Mouse (Mus musculus) embryonic facial prominence, embryonic 15.5 days (tissue): Measurements from ENCODE around the gene Psmd3. TPM values are rescaled to one million over a fixed set of nuclear protein-coding genes. Genes with fewer than 3 reads are reported as not detected.
A peak's percentile ranks its signal among the peaks of the same experiment; 100 is the strongest.
"Not testable (repeated sequence)": the region's sequence is repeated elsewhere in the genome, so short reads cannot be mapped to it uniquely, and the experiment has no call there.

Experiments used
- ATAC-seq: fragments of 200-750 bp; cut with Nextera tagmentation; 2 replicates; pipeline ENCODE4 v1.8.0; 2017; ENCODE audit warnings: low read depth, moderate TSS enrichment; ENCODE audit not compliant: insufficient number of reproducible peaks, low FRiP score, low TSS enrichment
- H3K27ac ChIP-seq: fragments of 300-500 bp; sonication (generic); replicated peaks from 2 replicates; pipeline ENCODE4 v1.5.1; 2015; ENCODE audit warnings: mild to moderate bottlenecking, inconsistent platforms
- H3K27me3 ChIP-seq: fragments of 300-500 bp; sonication (generic); 2 replicates; pipeline ENCODE4 v1.6.1; 2015; ENCODE audit warnings: inconsistent platforms
- H3K36me3 ChIP-seq: fragments of 300-500 bp; sonication (generic); 2 replicates; pipeline ENCODE4 v1.6.1; 2015; ENCODE audit warnings: mild to moderate bottlenecking, inconsistent platforms
- H3K4me1 ChIP-seq: fragments of 300-500 bp; sonication (generic); 2 replicates; pipeline ENCODE4 v1.6.1; 2015; ENCODE audit warnings: inconsistent platforms
- H3K4me2 ChIP-seq: fragments of 300-500 bp; sonication (generic); replicated peaks from 2 replicates; pipeline ENCODE4 v1.6.1; 2015; ENCODE audit warnings: mild to moderate bottlenecking, inconsistent platforms
- H3K4me3 ChIP-seq: fragments of 300-500 bp; sonication (generic); replicated peaks from 2 replicates; pipeline ENCODE4 v1.5.1; 2015; ENCODE audit warnings: mild to moderate bottlenecking, inconsistent platforms
- H3K9ac ChIP-seq: fragments of 300-500 bp; sonication (generic); 2 replicates; pipeline ENCODE4 v1.6.1; 2015; ENCODE audit warnings: inconsistent platforms
- H3K9me3 ChIP-seq: fragments of 300-500 bp; sonication (generic); replicated peaks from 2 replicates; pipeline ENCODE4 v1.6.1; 2016; ENCODE audit warnings: inconsistent platforms
- WGBS: fragments of 180-500 bp; shearing (Covaris S2); methylation state at CpG from one replicate; pipeline ENCODE4 v1.1.7; 2015; 5-methylcytosine and 5-hydroxymethylcytosine counted together
- polyA plus RNA-seq: library from polyadenylated mRNA; unstranded; fragments of >200 nt; fragmentation: Nextera tagmentation; extraction: Ambion mirVana; gene quantifications from 2 replicates; pipeline ENCODE4 v1.2.1, GENCODE M21; 2015

Psmd3 gene
- polyA plus RNA-seq, 1 experiment from 2014 or later: 214 TPM

DNA sequence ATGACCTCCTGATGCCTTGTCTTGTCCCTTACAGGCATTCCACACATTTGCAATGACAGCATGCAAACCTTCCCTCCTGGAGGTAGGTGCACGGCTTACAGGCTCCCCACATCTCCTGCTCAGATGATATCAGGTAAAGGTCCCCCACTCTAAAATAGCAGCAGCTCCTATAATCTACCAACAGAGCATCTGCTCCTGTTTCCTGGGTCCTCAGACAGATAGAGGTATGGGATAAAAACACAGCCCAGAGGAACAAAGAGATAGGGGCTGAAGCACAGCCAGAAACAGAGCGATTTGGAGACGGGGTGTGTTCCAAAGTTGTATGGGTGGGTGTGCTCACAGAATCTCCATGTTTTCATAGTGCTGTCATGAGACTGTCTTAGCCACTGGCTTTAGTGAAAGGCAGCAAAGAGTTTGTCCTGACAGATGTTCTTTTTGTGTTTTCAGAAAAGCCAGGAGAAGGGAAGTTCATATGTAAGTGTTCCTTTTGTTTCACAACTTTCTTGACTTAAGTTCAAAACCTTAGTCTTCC, 11.0 kb upstream of the Psmd3 start:
- no peaks in the 10 kb centered on the region for H3K4me1 ChIP-seq
- 65% methylated on average over 3 of the region's 3 CpGs for WGBS
- ATAC-seq: no peak
- H3K27me3 ChIP-seq: peaks cover 13% of the 10 kb centered on the region; the same call in 1 of the 2 replicates
- H3K36me3 ChIP-seq: no peaks in the 10 kb centered on the region
- no peak overlapping the region for H3K9ac ChIP-seq
- H3K9me3 ChIP-seq: no peaks in the 10 kb centered on the region
- no peak overlapping the region for H3K27ac ChIP-seq
- H3K4me3 ChIP-seq: no peak overlapping the region
- no peak overlapping the region for H3K4me2 ChIP-seq

DNA sequence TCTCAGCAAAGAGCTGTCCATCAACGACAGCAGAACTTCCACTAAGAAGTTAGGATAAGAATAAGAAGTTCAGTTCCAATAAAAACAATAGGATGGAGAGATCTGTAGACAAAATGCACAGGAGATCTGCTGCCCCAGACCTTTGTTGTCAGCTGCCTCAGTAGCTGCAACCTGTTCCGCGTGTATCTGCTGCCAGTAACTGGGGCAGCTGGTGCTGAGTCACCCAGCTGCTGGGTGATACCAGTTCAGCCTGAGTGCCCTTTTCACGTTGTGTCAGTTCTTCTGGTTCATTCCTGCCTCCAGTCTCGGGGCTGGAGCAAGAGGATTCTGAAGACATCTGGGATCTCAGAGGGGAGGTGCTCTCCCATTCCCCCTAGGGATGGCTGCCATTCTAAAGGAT, 10.5 kb upstream of the Psmd3 start:
- Histone ChIP-seq H3K9ac (no peak overlapping the region), H3K27me3 (peaks cover 13% of the 10 kb centered on the region; the same call in 1 of the 2 replicates), H3K9me3 (no peaks in the 10 kb centered on the region), H3K4me2 (no peak overlapping the region), H3K27ac (no peak overlapping the region), H3K36me3 (no peaks in the 10 kb centered on the region), H3K4me1 (no peaks in the 10 kb centered on the region), H3K4me3 (no peak overlapping the region)
- no peak for ATAC-seq
- 47% methylated on average over 5 of the region's 5 CpGs for WGBS

DNA sequence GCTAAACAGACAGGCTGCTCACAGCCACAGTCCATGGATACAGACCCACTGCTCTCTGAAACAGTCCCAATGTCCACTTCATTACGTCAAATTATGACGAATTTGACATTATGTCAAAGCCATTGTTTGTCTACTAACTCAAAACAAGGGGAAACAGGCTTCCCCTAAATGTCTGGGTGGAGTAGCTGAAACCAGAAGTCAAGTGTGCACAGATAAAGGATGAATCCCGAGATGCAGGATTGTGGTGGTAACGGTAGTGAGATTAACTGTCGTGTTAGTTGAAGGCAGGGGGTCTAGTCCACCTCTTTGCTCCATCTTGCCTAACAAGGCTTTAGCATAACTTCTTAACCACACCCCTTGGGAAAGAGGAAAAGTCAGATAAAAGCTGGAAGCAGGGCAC, 9.9 kb upstream of the Psmd3 start:
- 82% methylated on average over 5 of the region's 5 CpGs for WGBS
- H3K27me3 ChIP-seq: peaks cover 9% of the 10 kb centered on the region; the same call in 1 of the 2 replicates
- H3K4me1 ChIP-seq: no peaks in the 10 kb centered on the region
- H3K4me3 ChIP-seq: no peak overlapping the region
- H3K9ac ChIP-seq: no peak overlapping the region
- no peak for ATAC-seq
- H3K9me3 ChIP-seq: no peaks in the 10 kb centered on the region
- H3K27ac ChIP-seq: no peak overlapping the region
- H3K36me3 ChIP-seq: no peaks in the 10 kb centered on the region
- H3K4me2 ChIP-seq: no peak overlapping the region

DNA sequence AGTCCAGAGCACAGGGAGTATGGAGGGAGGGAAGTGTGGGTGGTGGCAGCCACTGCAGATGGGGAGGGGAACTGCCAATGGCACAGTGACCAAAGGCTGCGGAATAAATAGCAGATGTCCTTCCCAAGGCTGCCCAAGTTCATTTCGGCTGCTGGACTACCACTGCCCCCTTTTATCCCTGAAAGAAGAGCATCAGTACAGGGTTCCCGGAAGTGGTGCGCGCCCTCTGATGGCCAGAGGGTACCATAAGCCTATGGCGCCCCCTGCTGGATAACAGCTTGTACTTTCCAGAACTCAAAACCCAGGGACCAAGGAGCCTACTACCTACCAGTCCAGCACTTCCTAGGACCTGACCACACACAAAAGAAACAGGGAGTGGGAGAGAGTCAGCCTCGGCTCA, 9.2 kb upstream of the Psmd3 start:
- H3K36me3 ChIP-seq, H3K27me3 ChIP-seq, H3K27ac ChIP-seq, H3K9ac ChIP-seq, H3K4me1 ChIP-seq, H3K9me3 ChIP-seq, H3K4me3 ChIP-seq: not testable (repeated sequence)
- WGBS: 2% methylated on average over 6 of the region's 7 CpGs
- 0 out of 2 replicates have a peak overlapping the region, but pooled peaks have one; percentile 19 for H3K4me2 ChIP-seq
- peak; percentile 32; the same call in 1 of the 2 replicates for ATAC-seq

DNA sequence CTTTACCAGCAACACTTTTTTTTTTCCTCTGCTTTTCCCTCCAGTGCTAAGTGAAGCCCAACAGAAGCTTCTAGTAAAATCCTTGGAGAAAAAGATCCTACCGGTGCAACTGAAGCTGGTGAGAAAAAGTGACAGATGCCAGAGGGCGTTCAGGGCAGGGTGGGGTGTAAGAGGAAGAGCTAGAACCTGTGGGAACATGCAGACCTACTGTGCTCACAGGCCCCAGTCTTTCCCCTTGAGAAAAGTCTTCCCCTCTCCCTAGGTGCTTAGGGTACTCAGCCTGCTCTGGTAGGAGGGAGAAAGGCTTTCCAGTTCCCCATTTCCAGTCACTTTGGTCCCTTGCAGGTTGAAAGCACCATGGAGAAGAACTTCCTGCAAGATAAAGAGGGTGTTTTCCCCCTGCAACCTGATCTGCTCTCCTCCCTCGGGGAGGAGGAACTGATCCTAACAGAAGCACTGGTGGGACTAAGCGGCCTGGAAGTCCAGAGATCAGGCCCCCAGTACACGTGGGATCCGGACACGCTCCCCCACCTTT, 6.5 kb upstream of the Psmd3 start:
- no peak for ATAC-seq
- WGBS: 33% methylated on average over 7 of the region's 7 CpGs
- Histone ChIP-seq H3K27me3 (no peaks in the 10 kb centered on the region), H3K4me2 (no peak overlapping the region), H3K36me3 (no peaks in the 10 kb centered on the region), H3K9me3 (no peaks in the 10 kb centered on the region), H3K27ac (no peak overlapping the region), H3K9ac (no peak overlapping the region), H3K4me3 (no peak overlapping the region), H3K4me1 (no peaks in the 10 kb centered on the region)

DNA sequence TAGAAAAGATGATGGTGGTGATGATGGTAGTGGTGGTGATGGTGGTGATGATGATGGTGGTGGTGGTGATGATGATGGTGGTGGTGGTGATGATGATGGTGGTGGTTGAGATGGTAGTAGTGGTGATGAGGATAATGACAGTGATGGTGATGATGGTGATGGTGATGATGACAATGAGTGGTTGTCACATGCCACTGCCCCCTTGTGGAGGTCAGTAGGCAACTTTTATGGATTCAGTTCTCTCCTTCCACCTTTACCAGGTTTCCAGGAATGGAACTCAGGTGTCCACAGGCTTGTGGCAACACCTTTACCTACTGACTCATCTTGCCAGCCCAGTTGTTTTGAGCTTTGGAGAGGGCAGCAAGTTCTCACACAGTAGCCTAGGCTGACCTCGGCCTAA, 2.3 kb upstream of the Psmd3 start:
- Histone ChIP-seq H3K36me3 (peaks cover 3% of the 10 kb centered on the region; the same call in 1 of the 2 replicates), H3K27ac (no peak overlapping the region), H3K4me2 (no peak overlapping the region), H3K27me3 (no peaks in the 10 kb centered on the region), H3K9ac (no peak overlapping the region), H3K9me3 (no peaks in the 10 kb centered on the region), H3K4me3 (no peak overlapping the region), H3K4me1 (peaks cover 7% of the 10 kb centered on the region)
- ATAC-seq: no peak
- WGBS: 96% methylated on average over 1 of the region's 1 CpGs

DNA sequence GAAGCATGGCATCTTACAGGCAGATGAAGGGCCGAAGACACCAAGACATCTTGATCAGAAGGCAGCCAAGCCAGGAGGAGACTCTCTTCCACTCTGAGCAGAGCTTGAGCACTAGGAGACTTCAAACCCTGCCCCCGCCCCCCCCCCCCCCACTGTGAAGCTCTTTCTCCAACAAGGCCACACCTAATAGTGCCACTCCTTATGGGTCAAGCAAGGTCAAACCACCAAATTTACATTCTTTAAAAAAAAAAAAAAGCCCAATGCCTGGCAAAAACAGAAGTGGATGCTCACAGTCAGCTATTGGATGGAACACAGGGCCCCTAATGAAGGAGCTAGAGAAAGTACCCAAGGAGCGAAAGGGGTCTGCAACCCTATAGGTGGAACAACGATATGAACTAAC, 1.8 kb upstream of the Psmd3 start:
- not testable (repeated sequence) for H3K4me3 ChIP-seq, H3K9ac ChIP-seq, H3K4me2 ChIP-seq, H3K27me3 ChIP-seq, H3K9me3 ChIP-seq, H3K36me3 ChIP-seq, H3K27ac ChIP-seq, ATAC-seq, H3K4me1 ChIP-seq
- WGBS: 90% methylated on average over 4 of the region's 4 CpGs

DNA sequence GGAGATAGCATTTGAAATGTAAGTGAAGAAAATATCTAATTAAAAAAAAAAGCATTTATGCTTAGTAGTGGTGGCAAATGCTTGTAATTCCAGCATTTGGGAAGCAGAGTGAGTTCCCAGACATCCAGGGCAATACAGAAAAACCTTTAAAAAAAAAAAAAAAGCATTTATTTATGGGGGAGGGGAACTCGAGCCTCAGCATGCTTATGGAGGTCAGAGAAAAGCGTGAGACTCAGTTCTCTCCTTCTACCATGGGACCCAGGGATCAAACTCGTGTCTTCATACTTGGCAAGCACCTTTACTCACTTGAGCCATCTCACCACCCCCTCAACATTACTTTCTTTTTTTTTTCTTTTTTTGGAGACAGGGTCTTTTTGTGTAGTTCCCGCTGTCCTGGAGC, 1.2 kb upstream of the Psmd3 start:
- peaks cover 7% of the 10 kb centered on the region for H3K4me1 ChIP-seq
- H3K4me3 ChIP-seq: no peak overlapping the region
- no peaks in the 10 kb centered on the region for H3K9me3 ChIP-seq
- no peak for ATAC-seq
- WGBS: 71% methylated on average over 4 of the region's 4 CpGs
- H3K36me3 ChIP-seq: peaks cover 13% of the 10 kb centered on the region
- H3K27ac ChIP-seq: no peak overlapping the region
- H3K27me3 ChIP-seq: no peaks in the 10 kb centered on the region
- H3K4me2 ChIP-seq: no peak overlapping the region
- H3K9ac ChIP-seq: no peak overlapping the region

DNA sequence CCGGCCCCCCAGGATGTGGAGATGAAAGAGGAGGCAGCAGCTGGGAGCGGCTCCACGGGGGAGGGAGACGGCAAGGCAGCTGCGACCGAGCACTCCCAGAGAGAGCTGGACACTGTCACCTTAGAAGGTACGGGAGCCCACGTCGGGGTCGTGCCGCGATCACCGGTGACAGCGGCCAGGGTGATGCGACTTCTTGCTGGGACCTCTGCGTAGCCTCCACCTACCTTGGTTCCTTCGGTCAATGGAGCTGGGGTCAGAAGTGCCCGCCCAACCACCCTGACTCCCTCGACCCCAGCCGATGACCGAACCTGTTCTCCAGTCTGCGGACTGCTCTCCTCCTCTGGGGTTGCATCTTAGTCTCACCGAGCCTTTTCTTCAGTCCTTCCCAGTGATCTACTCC, 457 bp downstream of the Psmd3 start:
- ATAC-seq: no peak
- Histone ChIP-seq H3K36me3 (peaks cover 29% of the 10 kb centered on the region), H3K27ac (peak overlapping the region; percentile 83), H3K9me3 (no peaks in the 10 kb centered on the region), H3K9ac (peak overlapping the region; percentile 96), H3K4me2 (peak overlapping the region; percentile 70), H3K4me1 (peaks cover 7% of the 10 kb centered on the region), H3K4me3 (peak overlapping the region; percentile 78), H3K27me3 (no peaks in the 10 kb centered on the region)
- WGBS: 0% methylated on average over 23 of the region's 23 CpGs

DNA sequence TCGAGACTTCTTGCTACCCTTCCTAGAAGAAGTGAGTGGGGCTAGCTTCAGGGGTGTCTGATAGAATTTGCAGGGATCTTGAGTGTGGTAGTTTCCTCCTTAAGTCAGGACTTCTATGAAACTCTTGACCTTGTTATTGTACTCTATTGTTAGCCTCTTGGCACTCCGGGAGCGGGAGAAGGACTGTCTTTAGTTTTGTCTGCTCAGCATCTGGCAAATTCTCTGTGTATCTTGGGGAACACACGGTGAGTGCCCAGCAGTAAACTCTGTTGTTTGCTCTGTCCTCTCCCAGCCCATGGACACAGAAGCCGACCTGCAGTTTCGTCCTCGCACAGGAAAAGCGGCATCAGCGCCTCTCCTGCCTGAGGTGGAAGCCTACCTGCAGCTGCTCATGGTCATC, 3.3 kb downstream of the Psmd3 start:
- H3K9ac ChIP-seq: no peak overlapping the region
- H3K27me3 ChIP-seq: no peaks in the 10 kb centered on the region
- no peak overlapping the region for H3K4me2 ChIP-seq
- H3K4me3 ChIP-seq: no peak overlapping the region
- H3K9me3 ChIP-seq: no peaks in the 10 kb centered on the region
- peaks cover 7% of the 10 kb centered on the region for H3K4me1 ChIP-seq
- ATAC-seq: no peak
- H3K36me3 ChIP-seq: peaks cover 53% of the 10 kb centered on the region
- no peak overlapping the region for H3K27ac ChIP-seq
- whole genome bisulfite sequencing: 92% methylated on average over 9 of the region's 9 CpGs

DNA sequence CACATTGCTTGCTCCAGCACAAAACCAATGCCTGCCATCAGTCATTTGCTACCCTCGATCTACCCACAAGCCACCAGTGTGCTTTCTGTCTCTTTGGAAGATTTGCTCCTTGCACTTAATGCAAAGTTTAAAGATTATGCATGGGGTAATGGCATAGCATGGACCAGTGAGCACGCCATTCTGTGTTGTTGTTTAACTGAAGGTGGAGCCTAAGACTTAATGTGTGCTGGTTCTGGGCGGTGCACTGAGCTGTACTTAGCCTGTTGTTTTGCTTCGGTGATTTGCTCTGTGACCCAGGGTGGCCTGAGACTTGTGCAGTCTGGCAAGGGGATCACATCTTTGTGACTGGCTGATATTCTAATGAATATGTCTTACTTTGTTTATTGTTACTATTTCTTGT, 4.6 kb downstream of the Psmd3 start:
- WGBS: 96% methylated on average over 4 of the region's 4 CpGs
- Histone ChIP-seq H3K4me3 (no peak overlapping the region), H3K27ac (no peak overlapping the region), H3K4me2 (no peak overlapping the region), H3K4me1 (peaks cover 7% of the 10 kb centered on the region), H3K36me3 (peaks cover 66% of the 10 kb centered on the region), H3K27me3 (no peaks in the 10 kb centered on the region), H3K9me3 (no peaks in the 10 kb centered on the region), H3K9ac (no peak overlapping the region)
- no peak for ATAC-seq

DNA sequence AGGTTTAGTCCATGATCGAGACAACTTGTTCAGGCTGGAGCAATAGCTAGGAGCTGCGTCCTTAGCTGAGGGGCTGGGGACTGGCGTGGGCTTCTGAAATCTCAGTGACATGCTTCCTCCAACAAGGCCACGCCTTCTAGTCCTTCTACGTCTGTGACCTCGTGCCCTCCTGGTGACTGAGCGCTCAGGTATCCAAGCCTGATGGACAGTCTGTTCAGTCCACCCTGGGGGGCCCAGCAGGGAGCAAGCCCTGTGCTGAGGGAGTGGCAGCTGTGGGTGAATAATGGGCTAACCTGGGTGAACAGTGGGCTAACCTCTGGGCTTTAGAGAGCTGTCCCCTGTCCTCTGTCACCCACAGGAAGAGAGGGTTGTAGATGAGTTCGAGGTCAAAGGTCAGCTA, 5.7 kb downstream of the Psmd3 start:
- H3K9me3 ChIP-seq: no peaks in the 10 kb centered on the region
- H3K4me3 ChIP-seq: no peak overlapping the region
- peaks cover 7% of the 10 kb centered on the region for H3K4me1 ChIP-seq
- WGBS: 84% methylated on average over 8 of the region's 8 CpGs
- no peak overlapping the region for H3K4me2 ChIP-seq
- H3K27me3 ChIP-seq: no peaks in the 10 kb centered on the region
- no peak for ATAC-seq
- peaks cover 76% of the 10 kb centered on the region for H3K36me3 ChIP-seq
- no peak overlapping the region for H3K27ac ChIP-seq
- H3K9ac ChIP-seq: no peak overlapping the region
